Mouse (Mus musculus) intestine, embryonic 14.5 days (tissue): ENCODE data around the gene Rdx. TPM values are rescaled to one million over a fixed set of nuclear protein-coding genes. Genes with fewer than 3 reads are reported as not detected.
"Not testable (repeated sequence)": the region's sequence is repeated elsewhere in the genome, so short reads cannot be mapped to it uniquely, and the experiment has no call there.

Source experiments
- ATAC-seq: fragments of 200-750 bp; cut with Nextera tagmentation; replicated peaks from 2 replicates; pipeline ENCODE4 v1.8.0; 2017; ENCODE audit warnings: low read depth, moderate number of reproducible peaks, moderate TSS enrichment, moderate library complexity; ENCODE audit not compliant: low FRiP score, low TSS enrichment
- DNase-seq: peaks from one replicate; pipeline ENCODE4 v3.0.0-alpha.2; 2018; ENCODE audit warnings: low spot score
- H3K27ac ChIP-seq: fragments of 300-500 bp; sonication (generic); 2 replicates; pipeline ENCODE4 v1.5.1; 2014; ENCODE audit warnings: low read depth, mild to moderate bottlenecking, control low read depth
- H3K27me3 ChIP-seq: fragments of 300-500 bp; sonication (generic); replicated peaks from 2 replicates; pipeline ENCODE4 v1.6.1; 2014; ENCODE audit warnings: low read length, control low read depth; ENCODE audit not compliant: control insufficient read depth, insufficient read depth
- H3K36me3 ChIP-seq: fragments of 300-500 bp; sonication (generic); 2 replicates; pipeline ENCODE4 v1.6.1; 2014; ENCODE audit warnings: low read length, control low read depth; ENCODE audit not compliant: control insufficient read depth, insufficient read depth
- H3K4me1 ChIP-seq: fragments of 300-500 bp; sonication (generic); replicated peaks from 2 replicates; pipeline ENCODE4 v1.6.1; 2014; ENCODE audit warnings: low read length, control low read depth, mixed read lengths; ENCODE audit not compliant: control insufficient read depth, insufficient read depth
- H3K4me2 ChIP-seq: fragments of 300-500 bp; sonication (generic); 2 replicates; pipeline ENCODE4 v1.6.1; 2014; ENCODE audit warnings: low read length
- H3K4me3 ChIP-seq: fragments of 300-500 bp; sonication (generic); 2 replicates; pipeline ENCODE4 v1.5.1; 2014; ENCODE audit warnings: low read depth, low read length, control low read depth, mixed read lengths
- H3K9ac ChIP-seq: fragments of 300-500 bp; sonication (generic); 2 replicates; pipeline ENCODE4 v1.6.1; 2014; ENCODE audit warnings: mild to moderate bottlenecking, low read length
- H3K9me3 ChIP-seq: fragments of 300-500 bp; sonication (generic); 2 replicates; pipeline ENCODE4 v1.6.1; 2016; ENCODE audit warnings: low read length, control low read depth; ENCODE audit not compliant: control insufficient read depth
- WGBS: fragments of 180-500 bp; shearing (Covaris S2); extraction: QIAGEN DNeasy Blood & Tissue Kit; methylation state at CpG from one replicate; pipeline ENCODE4 v1.1.7; 2014; 5-methylcytosine and 5-hydroxymethylcytosine counted together
- polyA plus RNA-seq: library from polyadenylated mRNA; unstranded; fragments of >200 nt; fragmentation: Nextera tagmentation; extraction: Ambion mirVana; gene quantifications from 2 replicates; pipeline ENCODE4 v1.2.1, GENCODE M21; 2014

Gene Rdx
- polyA plus RNA-seq, 1 experiment from 2014 or later, result 98.6 TPM

GRCm38 (mm10) chr9:52047821-52048649, 1.1 kb downstream of the Rdx start:
- ATAC-seq (peak; percentile 92), DNase-seq (peak; percentile 86)
- Histone ChIP-seq H3K27me3 (peaks cover 21% of the 10 kb centered on the region), H3K36me3 (no peaks in the 10 kb centered on the region), H3K4me2 (peak overlapping the region; percentile 66), H3K4me3 (peak overlapping the region; percentile 87), H3K9me3 (no peaks in the 10 kb centered on the region), H3K27ac (peak overlapping the region; percentile 99), H3K9ac (peak overlapping the region; percentile 97), H3K4me1 (peaks cover 17% of the 10 kb centered on the region)
- under 1% methylated on average over 76 of the region's 118 CpGs for WGBS

GRCm38 (mm10) chr9:52048650-52049081, 1.7 kb downstream of the Rdx start:
- under 1% methylated on average over 58 of the region's 60 CpGs for WGBS
- peak overlapping the region; percentile 87 for H3K4me3 ChIP-seq
- peak overlapping the region; percentile 66 for H3K4me2 ChIP-seq
- H3K4me1 ChIP-seq, result peaks cover 17% of the 10 kb centered on the region
- no peaks in the 10 kb centered on the region for H3K36me3 ChIP-seq
- H3K9ac ChIP-seq, result peak overlapping the region; percentile 97
- H3K27me3 ChIP-seq, result peaks cover 14% of the 10 kb centered on the region; the same call in 1 of the 2 replicates
- peak overlapping the region; percentile 99 for H3K27ac ChIP-seq
- ATAC-seq (peak; percentile 69), DNase-seq (peak; percentile 80)
- no peaks in the 10 kb centered on the region for H3K9me3 ChIP-seq

- Histone ChIP-seq H3K9me3 (no peaks in the 10 kb centered on the region), H3K36me3 (no peaks in the 10 kb centered on the region), H3K4me1 (peaks cover 17% of the 10 kb centered on the region), H3K4me2 (peak overlapping the region; percentile 66), H3K27ac (no peak overlapping the region), H3K9ac (peak overlapping the region; percentile 97), H3K4me3 (peak overlapping the region; percentile 87), H3K27me3 (peaks cover 9% of the 10 kb centered on the region; the same call in 1 of the 2 replicates)
- WGBS, result 6% methylated on average over 3 of the region's 3 CpGs
- no peak for ATAC-seq
- DNase-seq, result no peak
Observed at GRCm38 (mm10) chr9:52049605-52050004, 2.6 kb downstream of the Rdx start.

- no peak overlapping the region for H3K9ac ChIP-seq
- peak overlapping the region; percentile 87; the same call in 1 of the 2 replicates for H3K4me3 ChIP-seq
- peaks cover 9% of the 10 kb centered on the region; the same call in 1 of the 2 replicates for H3K27me3 ChIP-seq
- ATAC-seq (no peak), DNase-seq (no peak)
- H3K27ac ChIP-seq, result no peak overlapping the region
- 29% methylated on average over 2 of the region's 2 CpGs for WGBS
- no peaks in the 10 kb centered on the region for H3K9me3 ChIP-seq
- peak overlapping the region; percentile 66 for H3K4me2 ChIP-seq
- H3K36me3 ChIP-seq, result no peaks in the 10 kb centered on the region
- H3K4me1 ChIP-seq, result peaks cover 17% of the 10 kb centered on the region
Observed at GRCm38 (mm10) chr9:52050361-52050760, 3.4 kb downstream of the Rdx start.

GRCm38 (mm10) chr9:52052221-52052620, 5.2 kb downstream of the Rdx start:
- Histone ChIP-seq H3K27me3 (no peaks in the 10 kb centered on the region), H3K9me3 (no peaks in the 10 kb centered on the region), H3K4me3 (no peak overlapping the region), H3K4me2 (no peak overlapping the region), H3K36me3 (no peaks in the 10 kb centered on the region), H3K27ac (no peak overlapping the region), H3K9ac (no peak overlapping the region), H3K4me1 (peaks cover 9% of the 10 kb centered on the region)
- no peak for ATAC-seq
- no peak for DNase-seq
- WGBS, result 78% methylated on average over 1 of the region's 1 CpGs

GRCm38 (mm10) chr9:52055313-52055712, 8.3 kb downstream of the Rdx start:
- no peaks in the 10 kb centered on the region for H3K9me3 ChIP-seq
- H3K36me3 ChIP-seq, result no peaks in the 10 kb centered on the region
- no peak overlapping the region for H3K4me3 ChIP-seq
- H3K27me3 ChIP-seq, result no peaks in the 10 kb centered on the region
- H3K4me1 ChIP-seq, result peaks cover 2% of the 10 kb centered on the region
- H3K27ac ChIP-seq, result no peak overlapping the region
- no peak overlapping the region for H3K9ac ChIP-seq
- 76% methylated on average over 3 of the region's 3 CpGs for WGBS
- DNase-seq, result no peak
- ATAC-seq, result no peak
- no peak overlapping the region for H3K4me2 ChIP-seq

GRCm38 (mm10) chr9:52059788-52060187, 12.8 kb downstream of the Rdx start:
- no peak overlapping the region for H3K4me2 ChIP-seq
- 66% methylated on average over 2 of the region's 2 CpGs for WGBS
- DNase-seq (no peak), ATAC-seq (no peak)
- H3K36me3 ChIP-seq, result peaks cover 24% of the 10 kb centered on the region
- no peaks in the 10 kb centered on the region for H3K27me3 ChIP-seq
- no peaks in the 10 kb centered on the region for H3K9me3 ChIP-seq
- H3K9ac ChIP-seq, result no peak overlapping the region
- H3K27ac ChIP-seq, result no peak overlapping the region
- no peaks in the 10 kb centered on the region for H3K4me1 ChIP-seq
- no peak overlapping the region for H3K4me3 ChIP-seq

GRCm38 (mm10) chr9:52070052-52070451, 23.1 kb downstream of the Rdx start:
- no peak overlapping the region for H3K4me3 ChIP-seq
- no peaks in the 10 kb centered on the region for H3K27me3 ChIP-seq
- ATAC-seq (no peak), DNase-seq (no peak)
- no peaks in the 10 kb centered on the region for H3K4me1 ChIP-seq
- no peaks in the 10 kb centered on the region for H3K9me3 ChIP-seq
- peaks cover 82% of the 10 kb centered on the region for H3K36me3 ChIP-seq
- H3K4me2 ChIP-seq, result no peak overlapping the region
- H3K27ac ChIP-seq, result no peak overlapping the region
- WGBS, result 98% methylated on average over 2 of the region's 2 CpGs
- no peak overlapping the region for H3K9ac ChIP-seq

GRCm38 (mm10) chr9:52071352-52071751, 24.4 kb downstream of the Rdx start:
- ATAC-seq, H3K27me3 ChIP-seq, H3K4me3 ChIP-seq, DNase-seq, H3K9ac ChIP-seq, H3K27ac ChIP-seq, H3K4me2 ChIP-seq, H3K4me1 ChIP-seq, H3K9me3 ChIP-seq: not testable (repeated sequence)
- peaks cover 81% of the 10 kb centered on the region for H3K36me3 ChIP-seq
